In genomic region chr2:102021371-102022084, GRCm38 (mm10) we compare ENCODE assay signal across 10 mouse cellular contexts.
DNase-seq lines count a peak whose midpoint lies in the region; ATAC-seq and TF ChIP-seq lines count a peak whose summit lies in the region.
"Had no signal": no experiment of that assay in that cellular context is flagged by ENCODE, and none has a peak within 500 bp of the region (broad histone marks: within the 10 kb centered on the region; RNA-seq: fewer than 3 reads in every experiment).

No protein-coding gene starts in this region.

- ATAC-seq in heart, embryonic 12.5 days (ENCODE audit: insufficient number of reproducible peaks, low FRiP score), result peak; percentile 49; the same call in 1 of the 2 replicates
- ATAC-seq in heart, embryonic 11.5 days (replicated peaks; ENCODE audit: insufficient number of reproducible peaks, low FRiP score, low TSS enrichment), result no peak
- ATAC-seq in hindbrain, embryonic 16.5 days, result no peak
- ATAC-seq in midbrain, embryonic 11.5 days (ENCODE audit: low FRiP score), result peak; percentile 41; the same call in 1 of the 2 replicates
- ATAC-seq in CD4-positive, CD25-positive, alpha-beta regulatory T cell, adult 4 months, result no peak

- H3K9ac ChIP-seq in heart, embryonic 12.5 days, result no peak overlapping the region
- no peak overlapping the region for H3K9ac ChIP-seq in heart, embryonic 11.5 days (ENCODE audit: low read depth, low read length)
- H3K9ac ChIP-seq in hindbrain, embryonic 16.5 days (ENCODE audit: low read depth, low read length), result no peak overlapping the region
- no peak overlapping the region for H3K9ac ChIP-seq in midbrain, embryonic 11.5 days (ENCODE audit: low read length)
- H3K9ac ChIP-seq: lung, embryonic 15.5 days had no signal

- no peak overlapping the region for H3K27ac ChIP-seq in heart, embryonic 12.5 days (ENCODE audit: poor library complexity, severe bottlenecking)
- H3K27ac ChIP-seq in heart, embryonic 11.5 days (ENCODE audit: low read depth, low read length), result no peak overlapping the region
- peak overlapping the region; percentile 9; the same call in 1 of the 2 replicates for H3K27ac ChIP-seq in hindbrain, embryonic 16.5 days (ENCODE audit: low read depth, low read length)
- H3K27ac ChIP-seq in midbrain, embryonic 11.5 days (ENCODE audit: low read depth, low read length), result peak overlapping the region; percentile 40
- H3K27ac ChIP-seq in cerebellum, adult 2 months (ENCODE audit: insufficient read depth, low read length), result no peak overlapping the region
- H3K27ac ChIP-seq: lung, embryonic 15.5 days had no signal

- H3K9me3 ChIP-seq in heart, embryonic 12.5 days (replicated peaks), result no peaks in the 10 kb centered on the region
- no peaks in the 10 kb centered on the region for H3K9me3 ChIP-seq in heart, embryonic 11.5 days (replicated peaks; ENCODE audit: control insufficient read depth, low read length)
- H3K9me3 ChIP-seq in hindbrain, embryonic 16.5 days (ENCODE audit: control insufficient read depth, low read length), result no peaks in the 10 kb centered on the region
- no peaks in the 10 kb centered on the region for H3K9me3 ChIP-seq in midbrain, embryonic 11.5 days (ENCODE audit: control insufficient read depth, low read length)
- H3K9me3 ChIP-seq: lung, embryonic 15.5 days had no signal

- peak; percentile 48 for DNase-seq in brain, embryonic 14.5 days (ENCODE audit: low read depth)
- no peak for DNase-seq in midbrain, embryonic 11.5 days (ENCODE audit: low spot score, missing footprints)
- DNase-seq in cerebellum, adult 18-20 months, result no peak
- DNase-seq in cerebellum, adult 2 months, result no peak
- DNase-seq: heart, postnatal 4 days had no signal

- no peak overlapping the region for H3K4me3 ChIP-seq in heart, embryonic 12.5 days
- no peak overlapping the region for H3K4me3 ChIP-seq in heart, embryonic 11.5 days (ENCODE audit: low read depth, low read length)
- H3K4me3 ChIP-seq in hindbrain, embryonic 16.5 days (ENCODE audit: low read length), result no peak overlapping the region
- H3K4me3 ChIP-seq in midbrain, embryonic 11.5 days (ENCODE audit: low read depth, low read length), result no peak overlapping the region
- no peak overlapping the region for H3K4me3 ChIP-seq in cerebellum, adult 2 months (replicated peaks; ENCODE audit: insufficient read depth, low read depth, low read length)
- H3K4me3 ChIP-seq: lung, embryonic 15.5 days had no signal

- no peak overlapping the region for H3K4me2 ChIP-seq in heart, embryonic 12.5 days
- no peak overlapping the region for H3K4me2 ChIP-seq in heart, embryonic 11.5 days
- H3K4me2 ChIP-seq in hindbrain, embryonic 16.5 days (ENCODE audit: low read length), result no peak overlapping the region
- no peak overlapping the region for H3K4me2 ChIP-seq in midbrain, embryonic 11.5 days
- H3K4me2 ChIP-seq: lung, embryonic 15.5 days had no signal

- WGBS in heart, embryonic 12.5 days, result 42% methylated on average over 11 of the region's 11 CpGs
- WGBS in heart, embryonic 11.5 days (ENCODE audit: insufficient replicate concordance), result 41% methylated on average over 11 of the region's 11 CpGs
- WGBS in hindbrain, embryonic 16.5 days, result 43% methylated on average over 11 of the region's 11 CpGs
- WGBS in midbrain, embryonic 11.5 days, result 60% methylated on average over 11 of the region's 11 CpGs
- 69% methylated on average over 11 of the region's 11 CpGs for WGBS in cerebellum, adult 2 months

- H3K36me3 ChIP-seq in heart, embryonic 12.5 days, result no peaks in the 10 kb centered on the region
- no peaks in the 10 kb centered on the region for H3K36me3 ChIP-seq in heart, embryonic 11.5 days (ENCODE audit: control insufficient read depth, insufficient read depth, low read length)
- H3K36me3 ChIP-seq in hindbrain, embryonic 16.5 days (ENCODE audit: control insufficient read depth, insufficient read depth, low read length), result no peaks in the 10 kb centered on the region
- no peaks in the 10 kb centered on the region for H3K36me3 ChIP-seq in midbrain, embryonic 11.5 days (ENCODE audit: control insufficient read depth, insufficient read depth, low read length)
- H3K36me3 ChIP-seq: lung, embryonic 15.5 days had no signal

- H3K27me3 ChIP-seq in heart, embryonic 12.5 days (replicated peaks), result no peaks in the 10 kb centered on the region
- H3K27me3 ChIP-seq in heart, embryonic 11.5 days (ENCODE audit: control insufficient read depth, insufficient read depth, low read length), result no peaks in the 10 kb centered on the region
- H3K27me3 ChIP-seq in hindbrain, embryonic 16.5 days (replicated peaks; ENCODE audit: control insufficient read depth, insufficient read depth, low read length), result no peaks in the 10 kb centered on the region
- H3K27me3 ChIP-seq in midbrain, embryonic 11.5 days (ENCODE audit: control insufficient read depth, insufficient read depth, low read length), result no peaks in the 10 kb centered on the region
- H3K27me3 ChIP-seq in cerebellum, adult 2 months (ENCODE audit: control insufficient read depth, insufficient read depth, low read length), result no peaks in the 10 kb centered on the region
- H3K27me3 ChIP-seq: lung, embryonic 15.5 days had no signal

- TF ChIP-seq CTCF in brain, embryonic 14.5 days (IDR thresholded peaks at IDR 0.05; ENCODE audit: borderline replicate concordance, extremely low read depth, insufficient read depth, insufficient read length), result no peak
- TF ChIP-seq CTCF in cerebellum, adult 2 months (IDR thresholded peaks at IDR 0.05; ENCODE audit: borderline replicate concordance, insufficient read depth, low read depth, low read length), result no peak

- H3K4me1 ChIP-seq in heart, embryonic 12.5 days (replicated peaks), result 0 out of 2 replicates have a peak, but pooled peaks cover 5% of the 10 kb centered on the region
- peaks cover 7% of the 10 kb centered on the region; the same call in 1 of the 2 replicates for H3K4me1 ChIP-seq in heart, embryonic 11.5 days (ENCODE audit: control insufficient read depth, insufficient read depth, low read length)
- peaks cover 2% of the 10 kb centered on the region; the same call in 1 of the 2 replicates for H3K4me1 ChIP-seq in hindbrain, embryonic 16.5 days (ENCODE audit: control insufficient read depth, insufficient read depth, low read depth, low read length)
- H3K4me1 ChIP-seq in midbrain, embryonic 11.5 days (ENCODE audit: control insufficient read depth, insufficient read depth, low read length), result peaks cover 15% of the 10 kb centered on the region
- H3K4me1 ChIP-seq in cerebellum, adult 2 months (ENCODE audit: control insufficient read depth, insufficient read depth, low read length), result peaks cover 2% of the 10 kb centered on the region; the same call in 1 of the 2 replicates

- TF ChIP-seq POLR2A in brain, embryonic 14.5 days (IDR thresholded peaks at IDR 0.05; ENCODE audit: borderline replicate concordance, extremely low read depth, insufficient read depth, insufficient read length, poor library complexity, severe bottlenecking), result no peak
- TF ChIP-seq POLR2A in cerebellum, adult 2 months (IDR thresholded peaks at IDR 0.05; ENCODE audit: borderline replicate concordance, insufficient read depth, low read length), result no peak

Comparison
In these comparisons a context has a peak if more than half of its experiments do, and no peak if none do; other contexts are left out.
1. ATAC-seq: peak in heart, embryonic 12.5 days (single experiment) and midbrain, embryonic 11.5 days (single experiment); none in heart, embryonic 11.5 days (single experiment), hindbrain, embryonic 16.5 days (single experiment) and CD4-positive, CD25-positive, alpha-beta regulatory T cell, adult 4 months (single experiment).
2. H3K27ac ChIP-seq: peak in hindbrain, embryonic 16.5 days (single experiment) and midbrain, embryonic 11.5 days (single experiment); none in heart, embryonic 12.5 days (single experiment), heart, embryonic 11.5 days (single experiment) and cerebellum, adult 2 months (single experiment).